Mouse (Mus musculus) activated CD4-positive, CD25-positive, alpha-beta regulatory T cell, adult 4 months (primary cell): ENCODE data around the gene Stap2. TPM values are rescaled to one million over a fixed set of nuclear protein-coding genes. Genes with fewer than 3 reads are reported as not detected.

Source experiments
- ATAC-seq: one replicate; pipeline ENCODE4 v1.8.0; 2017
- polyA plus RNA-seq, 2 experiments: library from polyadenylated mRNA; unstranded; fragments of 100-300 nt; shearing (Covaris generic); gene quantifications; one replicate each; pipeline ENCODE4 v1.2.1; 2017

Stap2 gene
- polyA plus RNA-seq, 2 experiments from 2014 or later: 0.54 TPM; not detected in 1

DNA sequence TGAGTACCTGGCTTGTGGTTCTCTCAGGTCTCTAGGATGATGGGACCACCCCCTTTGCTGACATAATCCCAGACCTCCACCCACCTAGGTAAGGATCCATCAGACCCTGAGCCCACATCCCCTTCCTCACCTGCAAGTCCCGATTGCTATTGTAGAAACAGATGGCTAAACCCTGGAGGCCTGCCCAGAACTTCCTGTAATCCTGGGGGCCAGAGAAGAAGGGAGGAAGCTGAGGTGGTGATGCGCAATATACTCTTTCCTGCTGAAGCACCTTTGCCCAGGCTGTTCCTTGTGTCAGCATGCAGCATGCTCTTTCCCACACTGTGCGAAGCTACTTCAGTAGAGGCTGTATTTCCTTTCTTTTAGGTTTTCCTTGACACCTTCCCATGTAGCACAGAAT lies 2.4 kb downstream of the Stap2 start:
- ATAC-seq: no peak

GRCm38 (mm10) chr17:55999794-56000499 lies 5.4 kb downstream of the Stap2 start:
- ATAC-seq: no peak

DNA sequence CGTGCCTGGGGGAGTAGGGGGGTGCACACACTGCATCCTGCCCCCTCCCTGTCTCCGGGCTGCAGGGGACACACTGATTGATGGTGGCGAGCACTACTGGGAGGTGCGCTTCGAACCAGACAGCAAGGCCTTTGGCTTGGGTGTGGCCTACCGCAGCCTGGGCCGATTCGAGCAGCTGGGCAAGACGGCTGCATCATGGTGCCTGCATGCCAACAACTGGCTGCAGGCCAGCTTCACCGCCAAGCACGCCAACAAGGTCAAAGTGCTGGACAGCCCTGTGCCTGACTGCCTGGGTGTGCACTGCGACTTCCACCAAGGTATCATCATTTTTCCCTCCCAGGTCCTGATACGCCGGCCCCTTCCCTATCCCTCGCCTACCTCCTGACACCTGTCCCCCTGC lies 9.4 kb downstream of the Stap2 start:
- ATAC-seq: no peak

DNA sequence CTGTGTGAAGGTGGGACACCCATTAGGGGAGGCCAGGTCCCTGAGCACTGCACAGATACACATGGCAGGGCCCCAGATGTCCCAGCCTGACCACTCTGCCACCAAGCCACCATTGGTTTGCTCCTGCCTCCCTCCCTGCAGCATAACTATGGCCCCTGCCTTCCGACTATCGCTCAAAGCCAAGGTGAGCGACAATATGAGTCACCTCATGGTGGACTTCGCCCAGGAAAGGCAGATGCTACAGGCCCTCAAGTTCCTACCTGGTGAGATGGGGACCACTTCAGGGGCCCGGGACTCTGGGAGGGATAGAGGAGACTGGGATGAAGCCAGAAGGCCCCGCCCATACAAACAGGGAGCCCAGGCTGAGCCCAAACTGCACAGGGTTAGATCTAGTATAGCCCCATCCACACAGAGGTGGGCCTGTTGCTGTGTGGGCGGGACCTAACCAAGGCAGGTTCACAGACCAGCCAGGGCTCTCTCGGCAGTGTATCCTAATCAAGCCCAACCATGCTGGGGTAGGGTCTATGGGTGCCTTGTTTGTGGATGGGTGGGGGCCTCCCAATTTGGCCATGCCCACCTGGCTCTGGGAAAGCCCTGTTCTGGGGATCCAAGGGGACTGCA lies 15.0 kb downstream of the Stap2 start:
- no peak for ATAC-seq

DNA sequence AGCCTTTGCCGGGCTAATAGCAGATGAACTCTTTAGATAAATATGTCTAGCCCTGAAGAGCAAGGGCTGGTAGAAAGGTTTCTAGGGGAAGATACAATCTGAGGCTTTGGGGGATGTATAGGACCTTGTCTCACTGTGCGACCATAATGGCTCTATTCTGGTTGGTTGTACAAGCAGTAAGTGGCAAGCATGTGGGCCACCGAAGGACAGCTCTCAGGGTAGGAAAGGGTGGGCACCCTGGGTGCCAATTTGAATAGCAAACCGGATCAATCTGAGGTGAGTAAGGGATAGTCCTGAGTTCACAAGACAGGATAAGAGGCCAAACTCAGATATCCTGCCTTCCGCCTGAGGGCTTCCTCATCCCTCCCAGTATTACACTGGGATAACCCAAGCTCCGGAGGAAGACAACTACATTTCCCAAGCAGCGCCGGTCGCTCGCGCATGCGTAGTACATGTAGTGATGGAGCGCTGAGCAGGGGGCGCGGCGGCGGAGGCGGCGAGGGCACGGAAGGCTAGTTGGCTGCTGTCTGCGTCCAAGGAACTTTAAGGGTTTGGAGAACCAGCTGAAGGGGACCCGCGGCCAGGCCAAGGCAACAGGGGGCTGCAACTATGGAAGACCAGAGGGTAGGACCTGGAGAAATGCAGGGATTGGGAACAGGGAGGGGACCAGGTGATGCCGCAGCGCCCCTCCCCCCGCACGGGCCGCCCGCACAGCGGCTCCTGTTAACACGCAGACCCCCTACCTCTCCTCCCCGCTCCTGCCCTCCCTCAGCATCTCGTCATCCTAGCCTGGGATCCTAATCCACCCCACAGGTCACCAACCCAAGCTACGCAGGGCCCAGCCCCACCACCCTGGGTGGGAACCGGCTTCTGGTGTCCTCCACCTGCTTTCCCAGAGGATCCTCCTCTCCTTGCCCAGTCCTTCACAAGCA lies 19.1 kb downstream of the Stap2 start, which contains the start of gene Fsd1:
TSS of gene Fsd1 (plus strand) at position 480 of the 932 bp plus-strand sequence.
- ATAC-seq: no peak

DNA sequence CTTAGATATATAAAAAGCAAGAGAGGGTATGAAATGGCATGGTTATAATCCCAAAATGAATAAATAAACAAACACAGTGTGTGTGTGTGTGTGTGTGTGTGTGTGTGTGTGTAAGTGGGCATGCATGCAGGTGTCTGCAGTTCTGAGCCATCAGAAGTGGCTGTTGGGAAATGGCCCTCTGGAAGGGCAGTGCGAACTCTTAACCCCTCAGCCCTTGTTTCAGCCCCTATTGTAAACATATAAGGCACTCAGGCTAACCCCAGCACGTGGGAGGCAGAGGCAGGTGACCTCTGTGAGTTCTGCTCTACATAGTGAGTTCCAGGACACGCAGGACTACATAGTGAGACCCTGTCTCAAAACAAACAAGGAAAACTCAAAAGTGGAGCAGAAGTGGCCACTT lies 28.1 kb downstream of the Stap2 start:
- no peak for ATAC-seq

DNA sequence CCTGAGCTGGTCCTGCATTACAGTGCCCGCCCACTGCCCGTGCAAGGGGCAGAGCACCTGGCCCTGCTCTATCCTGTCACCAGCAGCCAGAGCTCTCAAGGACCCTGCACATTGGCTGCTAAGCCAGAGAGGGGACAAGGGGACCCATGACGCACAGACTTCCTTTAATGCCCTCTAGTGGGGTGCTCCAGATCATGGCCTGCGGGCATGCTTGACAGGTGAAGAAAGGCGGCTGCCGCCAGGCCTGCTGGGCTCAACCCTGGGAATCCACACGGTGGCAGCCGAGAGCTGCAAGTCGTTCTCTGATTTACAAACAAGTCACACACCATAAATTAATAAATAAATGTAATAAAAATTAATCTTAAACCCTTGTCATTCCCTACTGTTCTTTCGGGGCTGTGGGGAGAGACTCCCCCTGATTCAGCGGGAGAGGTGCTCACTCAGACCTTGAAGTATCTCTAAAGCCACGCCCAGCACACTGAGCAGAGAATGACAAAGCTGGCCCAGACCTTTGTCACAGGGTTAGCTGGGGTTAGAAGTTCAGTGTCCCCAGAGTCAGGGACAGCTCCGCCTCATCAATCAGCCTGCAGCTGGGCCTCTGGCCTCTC lies 29.0 kb downstream of the Stap2 start:
- ATAC-seq: peak; percentile 78

DNA sequence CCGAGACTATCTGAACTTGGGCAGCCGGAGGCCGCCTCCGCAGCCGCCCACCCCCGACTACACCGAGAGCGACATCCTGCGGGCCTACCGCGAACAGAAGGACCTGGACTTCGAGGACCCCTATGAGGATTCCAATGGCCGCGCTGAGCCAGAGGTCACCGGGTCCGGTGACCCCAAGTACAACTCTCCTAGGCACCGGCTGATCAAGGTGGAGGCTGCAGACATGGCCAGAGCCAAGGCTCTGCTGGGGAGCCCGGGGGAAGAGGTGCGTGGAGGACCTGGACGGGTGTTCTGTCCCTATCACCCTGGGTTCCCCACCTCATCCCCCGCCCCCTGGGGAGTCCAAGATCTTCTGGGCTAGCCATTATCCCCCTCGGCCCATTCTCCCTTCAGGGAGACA lies 33.9 kb downstream of the Stap2 start:
- ATAC-seq: no peak

- no peak for ATAC-seq
Observed at GRCm38 (mm10) chr17:55969966-55970891, 35.2 kb downstream of the Stap2 start, which contains the start of gene Shd. Gene Shd (plus strand): TSS chr17:55970467.

- no peak for ATAC-seq
Observed at GRCm38 (mm10) chr17:55969560-55969959, 35.8 kb downstream of the Stap2 start.

DNA sequence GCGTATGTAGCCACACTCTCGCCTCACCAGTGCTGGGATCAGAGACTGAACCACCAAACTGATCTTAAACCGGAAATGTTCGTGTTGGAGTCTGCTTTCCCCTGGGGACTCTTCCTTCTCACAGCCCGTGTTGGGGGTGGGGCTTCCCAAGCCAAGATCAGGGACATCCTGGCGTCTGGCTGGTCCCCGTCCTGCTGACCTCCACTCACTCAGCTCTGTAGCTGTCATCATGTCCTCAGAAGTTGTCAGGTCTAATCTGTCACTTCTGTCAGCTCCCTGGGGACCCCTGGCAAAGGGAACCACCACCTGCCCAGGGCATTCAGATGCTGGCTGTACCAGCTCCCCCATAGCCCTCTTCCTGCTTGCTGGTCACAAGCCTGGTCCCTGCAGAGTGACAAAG lies 37.2 kb downstream of the Stap2 start:
- ATAC-seq: no peak

- ATAC-seq: no peak
Observed at GRCm38 (mm10) chr17:55967186-55967585, 38.2 kb downstream of the Stap2 start.

- ATAC-seq: no peak
Observed at GRCm38 (mm10) chr17:55964996-55965395, 40.4 kb downstream of the Stap2 start.

DNA sequence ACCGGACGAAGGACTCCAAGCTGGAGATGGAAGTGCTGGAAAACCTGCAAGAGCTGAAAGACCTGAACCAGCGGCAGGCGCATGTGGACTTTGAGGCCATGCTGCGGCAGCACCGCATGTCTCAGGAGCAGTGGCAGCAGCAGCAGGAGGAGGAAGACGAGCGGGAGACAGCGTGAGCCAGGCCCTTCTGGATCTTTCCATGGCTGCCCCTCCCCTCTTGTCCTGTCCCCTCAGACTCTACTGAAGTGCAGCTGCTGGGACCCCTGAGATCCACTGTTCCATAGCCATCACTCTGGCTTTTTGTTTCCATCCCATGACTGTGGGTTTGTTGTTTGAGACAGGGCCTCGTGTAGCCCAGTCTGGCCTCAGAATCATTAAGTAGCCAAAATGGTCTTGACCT lies 40.9 kb downstream of the Stap2 start:
- ATAC-seq: no peak

- no peak for ATAC-seq
Observed at GRCm38 (mm10) chr17:55963171-55963570, 42.2 kb downstream of the Stap2 start.

GRCm38 (mm10) chr17:55961631-55962030 lies 43.8 kb downstream of the Stap2 start:
- no peak for ATAC-seq

DNA sequence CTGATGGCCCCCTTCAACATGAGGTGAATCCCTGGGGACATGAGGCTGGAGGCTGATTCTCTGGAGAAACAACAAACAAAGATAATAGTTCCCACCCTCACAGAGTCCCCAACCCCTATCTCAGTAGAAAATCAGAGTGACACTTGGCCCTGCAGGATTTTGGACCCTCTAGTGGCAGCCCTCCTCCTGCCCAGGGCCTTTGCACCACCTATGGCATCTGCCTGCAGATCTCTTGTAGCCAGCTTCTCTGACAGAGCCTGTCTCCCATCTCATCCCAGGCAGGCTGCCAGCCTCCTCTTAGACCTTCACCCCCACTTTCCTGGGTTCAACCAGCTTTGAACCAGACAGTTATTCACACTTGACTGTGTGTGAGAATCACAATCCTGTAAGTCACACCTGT lies 44.6 kb downstream of the Stap2 start:
- no peak for ATAC-seq

GRCm38 (mm10) chr17:55959946-55960740 lies 45.2 kb downstream of the Stap2 start:
- no peak for ATAC-seq

- peak; percentile 93 for ATAC-seq
Observed at GRCm38 (mm10) chr17:55958918-55959728, 46.3 kb downstream of the Stap2 start, which contains the start of gene Yju2. Gene Yju2 (plus strand): TSS chr17:55959099.

DNA sequence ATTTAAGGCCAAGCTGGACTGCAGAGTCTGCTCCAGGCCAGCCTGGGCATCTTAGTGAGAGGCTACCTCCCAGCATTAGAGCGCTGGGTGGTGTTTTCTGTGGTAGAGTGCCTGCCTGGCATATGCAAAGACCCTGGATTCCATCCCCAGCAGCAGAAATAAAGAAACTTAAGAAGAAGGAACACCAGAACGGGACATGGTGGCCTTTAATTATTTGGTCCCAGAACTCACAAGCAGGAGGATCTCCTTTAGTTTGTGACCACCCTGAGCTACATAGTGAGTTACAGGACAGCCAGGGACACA lies 46.8 kb downstream of the Stap2 start:
- ATAC-seq: no peak
